Mouse (Mus musculus) heart, embryonic 11.5 days (tissue): ENCODE results near the gene Nr1h4. TPM values are rescaled to one million over a fixed set of nuclear protein-coding genes. Genes with fewer than 3 reads are reported as not detected.

ENCODE experiments used
- ATAC-seq: fragments of 200-750 bp; cut with Nextera tagmentation; replicated peaks from 2 replicates; pipeline ENCODE4 v1.8.0; 2017; ENCODE audit warnings: moderate library complexity; ENCODE audit not compliant: insufficient number of reproducible peaks, low FRiP score, low TSS enrichment
- H3K27ac ChIP-seq: fragments of 300-500 bp; sonication (generic); 2 replicates; pipeline ENCODE4 v1.5.1; 2014; ENCODE audit warnings: mild to moderate bottlenecking, low read depth, low read length
- H3K27me3 ChIP-seq: fragments of 300-500 bp; sonication (generic); 2 replicates; pipeline ENCODE4 v1.6.1; 2014; ENCODE audit warnings: mild to moderate bottlenecking, low read length, mixed read lengths; ENCODE audit not compliant: control insufficient read depth, insufficient read depth
- H3K36me3 ChIP-seq: fragments of 300-500 bp; sonication (generic); 2 replicates; pipeline ENCODE4 v1.6.1; 2014; ENCODE audit warnings: mild to moderate bottlenecking, low read length, moderate library complexity, mixed read lengths; ENCODE audit not compliant: control insufficient read depth, insufficient read depth
- H3K4me1 ChIP-seq: fragments of 300-500 bp; sonication (generic); 2 replicates; pipeline ENCODE4 v1.6.1; 2014; ENCODE audit warnings: low read length; ENCODE audit not compliant: control insufficient read depth, insufficient read depth
- H3K4me2 ChIP-seq: fragments of 300-500 bp; sonication (generic); 2 replicates; pipeline ENCODE4 v1.6.1; 2014; ENCODE audit warnings: mild to moderate bottlenecking, moderate library complexity
- H3K4me3 ChIP-seq: fragments of 300-500 bp; sonication (generic); 2 replicates; pipeline ENCODE4 v1.5.1; 2014; ENCODE audit warnings: low read depth, low read length
- H3K9ac ChIP-seq: fragments of 300-500 bp; sonication (generic); 2 replicates; pipeline ENCODE4 v1.6.1; 2014; ENCODE audit warnings: mild to moderate bottlenecking, low read depth, low read length, moderate library complexity
- H3K9me3 ChIP-seq: fragments of 300-500 bp; sonication (generic); replicated peaks from 2 replicates; pipeline ENCODE4 v1.6.1; 2016; ENCODE audit warnings: low read length; ENCODE audit not compliant: control insufficient read depth
- WGBS: fragments of 180-500 bp; shearing (Covaris S2); extraction: QIAGEN DNeasy Blood & Tissue Kit; methylation state at CpG from one replicate; pipeline ENCODE4 v1.1.7; 2014; ENCODE audit not compliant: insufficient replicate concordance; 5-methylcytosine and 5-hydroxymethylcytosine counted together
- polyA plus RNA-seq: library from polyadenylated mRNA; unstranded; fragments of >200 nt; fragmentation: Nextera tagmentation; extraction: Ambion mirVana; gene quantifications from 2 replicates; pipeline ENCODE4 v1.2.1, GENCODE M21; 2014

Gene Nr1h4
- polyA plus RNA-seq, 1 experiment from 2014 or later = 0.97 TPM

DNA sequence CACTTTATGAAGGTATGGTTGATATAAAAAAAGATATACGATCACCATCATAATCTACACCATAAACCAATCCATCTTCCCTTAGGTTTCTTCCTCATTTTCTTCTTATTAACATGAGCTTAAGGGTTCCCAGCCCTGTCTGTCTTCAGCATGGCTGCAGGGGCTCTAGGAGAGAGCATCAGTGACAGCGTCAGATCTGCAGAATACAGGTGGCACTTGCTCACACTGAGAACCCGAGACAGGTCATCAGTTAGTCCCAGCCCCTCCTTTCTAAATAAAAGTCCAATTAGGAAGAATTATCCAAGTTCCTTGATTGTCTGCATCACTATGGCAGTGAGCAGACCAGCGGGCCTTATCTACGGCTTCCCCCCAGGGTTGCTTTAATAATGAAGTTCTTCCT lies 934 bp downstream of the Nr1h4 start:
- Histone ChIP-seq H3K4me2 (no peak overlapping the region), H3K27me3 (no peaks in the 10 kb centered on the region), H3K27ac (no peak overlapping the region), H3K4me1 (peaks cover 27% of the 10 kb centered on the region), H3K9ac (no peak overlapping the region), H3K9me3 (no peaks in the 10 kb centered on the region), H3K4me3 (no peak overlapping the region), H3K36me3 (no peaks in the 10 kb centered on the region)
- WGBS = 74% methylated on average over 5 of the region's 5 CpGs
- no peak for ATAC-seq

DNA sequence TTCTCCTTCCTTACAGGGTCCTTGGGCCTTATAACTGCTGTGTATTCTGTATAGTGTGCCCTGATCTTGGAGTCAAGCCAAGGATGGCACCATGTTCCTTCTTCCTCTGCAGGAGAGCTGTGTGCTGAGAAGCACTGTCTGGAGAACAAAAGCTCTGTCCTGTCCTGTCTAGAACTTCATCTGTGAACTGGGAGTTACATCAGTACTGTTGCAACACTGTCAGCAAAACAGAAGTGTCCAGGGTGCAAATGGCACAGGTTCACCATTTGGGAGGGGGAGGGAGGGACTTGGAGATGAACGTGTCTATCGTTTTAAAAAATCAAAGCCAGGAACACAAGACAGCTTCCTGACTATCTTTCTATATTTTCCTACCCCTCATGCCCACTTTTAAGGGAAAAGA lies 1.4 kb downstream of the Nr1h4 start:
- Histone ChIP-seq H3K4me1 (peaks cover 29% of the 10 kb centered on the region), H3K36me3 (no peaks in the 10 kb centered on the region), H3K4me2 (no peak overlapping the region), H3K9ac (no peak overlapping the region), H3K27me3 (no peaks in the 10 kb centered on the region), H3K4me3 (no peak overlapping the region), H3K27ac (no peak overlapping the region), H3K9me3 (no peaks in the 10 kb centered on the region)
- WGBS = 72% methylated on average over 2 of the region's 2 CpGs
- no peak for ATAC-seq

DNA sequence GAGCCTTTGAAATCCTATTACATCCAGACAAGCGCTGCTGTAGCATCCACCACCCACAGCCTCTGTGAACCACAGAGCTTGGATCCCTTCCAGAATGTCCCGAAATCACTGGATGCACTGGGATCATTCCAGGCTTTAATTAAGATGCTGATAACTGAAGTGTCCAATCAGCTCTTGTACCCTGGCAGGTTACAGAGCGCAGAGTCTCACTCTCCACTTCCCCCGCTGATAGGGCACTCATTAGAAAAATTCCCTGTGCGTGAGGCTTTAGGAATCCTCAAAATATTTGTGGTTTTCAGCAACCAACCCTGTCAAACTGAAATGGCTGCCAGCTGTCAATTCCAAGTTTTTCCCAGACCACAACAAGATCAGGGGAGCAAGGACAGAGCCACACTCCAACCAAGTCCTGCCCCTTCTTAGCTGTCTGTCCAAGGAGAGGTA lies 2.2 kb downstream of the Nr1h4 start:
- H3K9ac ChIP-seq = no peak overlapping the region
- peak; percentile 73 for ATAC-seq
- no peaks in the 10 kb centered on the region for H3K27me3 ChIP-seq
- H3K9me3 ChIP-seq = no peaks in the 10 kb centered on the region
- 0 out of 2 replicates have a peak overlapping the region, but pooled peaks have one; percentile 35 for H3K27ac ChIP-seq
- H3K4me2 ChIP-seq = no peak overlapping the region
- WGBS = 19% methylated on average over 5 of the region's 5 CpGs
- H3K4me1 ChIP-seq = peaks cover 29% of the 10 kb centered on the region
- no peak overlapping the region for H3K4me3 ChIP-seq
- no peaks in the 10 kb centered on the region for H3K36me3 ChIP-seq

DNA sequence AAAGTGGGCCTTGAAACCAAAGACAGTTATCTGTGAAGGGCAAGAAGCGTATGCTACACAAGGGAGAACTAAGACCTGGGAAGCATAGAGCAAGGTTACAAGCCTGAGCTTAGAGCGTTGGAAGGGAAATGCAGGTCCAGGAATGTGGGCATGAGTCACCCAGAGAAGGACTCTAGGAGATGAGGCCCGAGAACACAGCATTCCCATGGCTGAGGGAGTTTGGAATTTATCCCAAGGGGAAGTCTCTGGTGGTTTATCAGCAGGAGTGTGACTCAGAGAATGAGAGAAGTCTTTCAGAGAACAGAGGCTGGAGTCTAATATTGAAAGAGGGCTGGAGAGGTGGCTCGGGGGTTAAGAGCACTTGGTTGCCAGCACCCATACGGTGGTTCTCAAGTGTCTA lies 6.3 kb downstream of the Nr1h4 start:
- Histone ChIP-seq H3K27ac (peak overlapping the region; percentile 50), H3K27me3 (no peaks in the 10 kb centered on the region), H3K9ac (no peak overlapping the region), H3K4me1 (peaks cover 18% of the 10 kb centered on the region), H3K9me3 (no peaks in the 10 kb centered on the region), H3K4me2 (no peak overlapping the region), H3K36me3 (no peaks in the 10 kb centered on the region), H3K4me3 (no peak overlapping the region)
- 32% methylated on average over 5 of the region's 5 CpGs for WGBS
- no peak; the same call in 1 of the 2 replicates for ATAC-seq

DNA sequence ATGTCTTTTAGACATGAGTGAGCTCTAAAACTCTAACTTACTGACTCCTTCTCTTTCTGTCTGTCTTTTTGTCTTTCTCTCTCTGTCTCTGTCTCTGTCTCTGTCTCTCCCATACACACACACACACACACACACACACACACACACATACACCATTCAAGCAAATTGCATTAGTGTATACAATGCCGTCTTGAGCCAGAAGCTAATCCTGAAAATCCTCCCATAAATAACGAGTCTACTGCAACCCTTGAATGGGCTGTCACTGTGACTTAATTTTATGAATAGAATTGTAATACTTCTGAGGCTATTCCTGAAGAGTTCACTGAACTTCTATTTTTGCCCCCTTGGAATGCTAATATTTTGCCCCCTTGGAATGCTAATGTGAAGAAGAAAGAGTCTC lies 7.6 kb downstream of the Nr1h4 start:
- H3K4me1 ChIP-seq = peaks cover 14% of the 10 kb centered on the region
- no peak overlapping the region for H3K4me2 ChIP-seq
- 79% methylated on average over 2 of the region's 2 CpGs for WGBS
- H3K9me3 ChIP-seq = no peaks in the 10 kb centered on the region
- no peaks in the 10 kb centered on the region for H3K36me3 ChIP-seq
- ATAC-seq = no peak
- H3K27me3 ChIP-seq = no peaks in the 10 kb centered on the region
- H3K27ac ChIP-seq = no peak overlapping the region
- H3K4me3 ChIP-seq = no peak overlapping the region
- no peak overlapping the region for H3K9ac ChIP-seq

DNA sequence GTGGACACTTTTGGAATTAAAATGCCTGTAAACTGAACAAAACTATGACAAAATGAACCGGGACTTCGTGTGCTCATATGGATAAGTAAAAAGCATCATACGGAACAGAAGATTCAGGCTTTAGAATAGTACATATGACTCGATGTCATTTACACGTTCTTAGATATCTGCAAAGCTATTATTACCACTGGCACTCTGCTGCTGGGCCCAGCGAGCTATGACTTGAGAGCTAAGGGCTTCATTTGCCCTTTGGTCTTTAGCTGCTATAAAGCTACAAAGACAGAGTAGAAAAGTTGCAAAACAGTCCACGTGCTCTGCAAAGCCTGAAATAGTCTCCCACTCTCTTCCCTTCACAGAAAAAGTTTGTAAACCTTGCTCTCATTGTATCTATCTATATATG lies 10.9 kb downstream of the Nr1h4 start:
- Histone ChIP-seq H3K4me3 (no peak overlapping the region), H3K9me3 (no peaks in the 10 kb centered on the region), H3K36me3 (no peaks in the 10 kb centered on the region), H3K27ac (peak overlapping the region; percentile 50; the same call in 1 of the 2 replicates), H3K4me2 (no peak overlapping the region), H3K27me3 (no peaks in the 10 kb centered on the region), H3K9ac (no peak overlapping the region), H3K4me1 (peaks cover 9% of the 10 kb centered on the region; the same call in 1 of the 2 replicates)
- 54% methylated on average over 7 of the region's 7 CpGs for WGBS
- no peak for ATAC-seq

DNA sequence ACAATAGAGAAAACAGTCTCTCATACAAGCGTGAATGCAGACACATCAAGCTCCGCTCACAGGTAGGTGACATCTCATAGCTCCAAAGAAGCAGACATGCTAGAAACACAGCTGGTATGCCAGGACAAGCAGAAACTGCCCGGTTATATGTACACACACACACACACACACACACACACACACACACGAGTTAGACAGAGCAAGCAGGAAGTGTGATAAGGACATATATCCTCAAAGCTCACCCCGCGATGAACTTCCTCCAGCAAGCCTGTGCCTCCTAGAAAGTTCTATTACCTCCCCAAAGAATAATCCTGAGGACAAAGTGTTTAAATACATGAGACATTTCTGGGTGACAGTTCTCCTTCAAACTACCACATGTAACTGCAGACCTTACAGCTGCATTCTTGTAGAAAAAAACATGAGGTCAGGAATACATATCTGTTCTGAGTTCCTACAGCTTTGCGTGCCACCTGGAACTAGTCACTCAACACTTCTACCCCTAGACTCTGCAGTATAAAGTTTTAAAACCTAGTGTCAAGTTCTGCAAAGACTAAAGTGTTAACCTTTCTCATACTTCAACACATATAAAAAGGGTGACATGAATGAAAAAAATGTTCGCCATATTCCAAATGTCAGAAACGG lies 11.5 kb downstream of the Nr1h4 start:
- no peak overlapping the region for H3K4me3 ChIP-seq
- H3K36me3 ChIP-seq = no peaks in the 10 kb centered on the region
- no peaks in the 10 kb centered on the region for H3K9me3 ChIP-seq
- H3K4me2 ChIP-seq = no peak overlapping the region
- ATAC-seq = peak; percentile 61; the same call in 1 of the 2 replicates
- peaks cover 7% of the 10 kb centered on the region; the same call in 1 of the 2 replicates for H3K4me1 ChIP-seq
- no peaks in the 10 kb centered on the region for H3K27me3 ChIP-seq
- peak overlapping the region; percentile 59; the same call in 1 of the 2 replicates for H3K27ac ChIP-seq
- H3K9ac ChIP-seq = no peak overlapping the region
- 41% methylated on average over 9 of the region's 9 CpGs for WGBS

DNA sequence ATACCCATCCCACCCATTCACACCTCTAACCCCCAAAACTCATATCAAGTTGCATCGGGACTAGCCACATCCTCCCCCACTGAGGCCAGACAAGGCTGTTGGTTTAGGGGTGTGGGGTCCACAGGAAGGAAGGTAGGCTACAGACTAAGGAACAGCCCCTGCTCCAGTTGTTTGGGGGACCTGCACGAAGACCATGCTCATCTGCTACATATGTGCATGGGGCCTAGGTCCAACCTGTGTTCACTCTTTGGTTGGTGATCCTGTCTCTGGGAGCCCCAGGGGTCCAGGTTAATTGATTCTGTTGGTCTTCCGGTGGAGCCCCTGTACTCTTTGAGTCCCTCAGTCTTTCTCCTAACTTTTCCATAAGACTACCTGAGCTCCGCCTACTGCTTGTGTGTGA lies 13.0 kb downstream of the Nr1h4 start:
- Histone ChIP-seq H3K4me1 (peaks cover 7% of the 10 kb centered on the region; the same call in 1 of the 2 replicates), H3K27me3 (no peaks in the 10 kb centered on the region), H3K9me3 (no peaks in the 10 kb centered on the region), H3K4me2 (no peak overlapping the region), H3K36me3 (no peaks in the 10 kb centered on the region), H3K4me3 (no peak overlapping the region), H3K27ac (no peak overlapping the region), H3K9ac (no peak overlapping the region)
- no peak for ATAC-seq
- WGBS = 82% methylated on average over 4 of the region's 4 CpGs

DNA sequence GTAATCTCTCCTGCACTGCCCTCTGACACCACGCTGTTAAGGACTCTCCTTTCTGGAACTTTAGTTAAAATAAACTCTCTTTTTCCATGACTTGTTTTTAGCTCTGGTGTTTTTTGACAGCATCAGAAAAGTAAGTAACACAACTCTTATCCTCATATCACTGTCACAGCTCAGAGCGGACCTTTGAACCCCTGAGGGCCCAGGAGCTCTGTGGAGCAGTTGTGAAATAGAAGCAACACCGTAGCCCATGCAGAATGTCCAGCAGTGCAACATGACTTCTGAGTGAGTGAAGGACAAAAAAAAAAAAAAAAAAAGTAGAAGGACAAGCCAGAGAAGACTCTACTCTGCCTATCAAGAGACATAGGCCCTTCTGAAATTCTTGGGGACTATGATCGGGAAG lies 14.2 kb downstream of the Nr1h4 start:
- H3K4me3 ChIP-seq = no peak overlapping the region
- peaks cover 7% of the 10 kb centered on the region; the same call in 1 of the 2 replicates for H3K4me1 ChIP-seq
- ATAC-seq = no peak
- WGBS = 73% methylated on average over 4 of the region's 4 CpGs
- H3K27me3 ChIP-seq = no peaks in the 10 kb centered on the region
- H3K36me3 ChIP-seq = no peaks in the 10 kb centered on the region
- H3K4me2 ChIP-seq = no peak overlapping the region
- H3K9ac ChIP-seq = no peak overlapping the region
- H3K27ac ChIP-seq = no peak overlapping the region
- no peaks in the 10 kb centered on the region for H3K9me3 ChIP-seq
